Mouse (Mus musculus): ENCODE data around the gene Sec23a. TPM values are rescaled to one million over a fixed set of nuclear protein-coding genes. Genes with fewer than 3 reads are reported as not detected.

Sec23a gene
- total and polyA plus RNA-seq, 2 experiments from 2014 or later = 42.8 to 58.9 TPM

DNA sequence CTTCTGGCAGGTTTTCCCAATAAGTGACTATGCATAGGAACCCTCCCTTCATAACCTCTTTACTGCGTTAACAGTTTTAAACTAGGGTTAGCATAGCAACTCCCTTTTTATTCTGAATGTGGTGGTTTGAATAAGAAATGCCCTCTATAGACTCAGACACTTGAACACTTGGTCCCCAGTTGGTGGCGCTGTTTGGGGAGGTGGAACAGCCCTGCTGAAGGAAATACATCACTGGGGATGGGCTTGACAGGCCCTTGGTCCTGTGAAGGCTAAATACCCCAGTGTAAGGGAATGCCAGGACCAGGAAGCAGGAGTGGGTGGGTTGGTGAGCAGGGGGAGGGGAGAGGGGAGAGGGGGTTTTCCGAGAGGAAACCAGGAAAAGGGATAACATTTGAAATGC, 92.3 kb downstream of the Sec23a start:
- Histone ChIP-seq H3K36me3 (replicated peaks; ENCODE audit: control insufficient read depth, insufficient read depth, low read length) (no peaks in the 10 kb centered on the region), H3K9me3 (replicated peaks; ENCODE audit: control insufficient read depth, low read length) (no peaks in the 10 kb centered on the region), H3K9ac (replicated peaks; ENCODE audit: low read depth, low read length) (no peak overlapping the region), H3K4me2 (ENCODE audit: low read depth, low read length) (no peak overlapping the region), H3K4me1 (ENCODE audit: control insufficient read depth, insufficient read depth) (no peaks in the 10 kb centered on the region), H3K27ac (ENCODE audit: low read depth) (no peak overlapping the region), H3K27me3 (ENCODE audit: control insufficient read depth, insufficient read depth, low read length) (no peaks in the 10 kb centered on the region), H3K4me3 (ENCODE audit: low read depth, low read length) (no peak overlapping the region)
- ATAC-seq (ENCODE audit: insufficient read depth, low read depth) = no peak
- no peak for TF ChIP-seq EP300 (IDR thresholded peaks at IDR 0.05; ENCODE audit: low read depth)
- no peak for TF ChIP-seq CTCF (IDR thresholded peaks at IDR 0.05; ENCODE audit: low read depth)
- no peak for DNase-seq (ENCODE audit: low spot score)
- 61% methylated on average over 3 of the region's 3 CpGs for WGBS

GRCm38 (mm10) chr12:58909826-58910225, 102.0 kb downstream of the Sec23a start:
- H3K9ac ChIP-seq (replicated peaks; ENCODE audit: low read depth, low read length) = no peak overlapping the region
- H3K4me2 ChIP-seq (ENCODE audit: low read depth, low read length) = no peak overlapping the region
- WGBS = 74% methylated on average over 4 of the region's 4 CpGs
- no peak overlapping the region for H3K4me3 ChIP-seq (ENCODE audit: low read depth, low read length)
- no peaks in the 10 kb centered on the region for H3K4me1 ChIP-seq (ENCODE audit: control insufficient read depth, insufficient read depth)
- H3K9me3 ChIP-seq (replicated peaks; ENCODE audit: control insufficient read depth, low read length) = no peaks in the 10 kb centered on the region
- ATAC-seq (ENCODE audit: insufficient read depth, low read depth) = no peak
- H3K27me3 ChIP-seq (ENCODE audit: control insufficient read depth, insufficient read depth, low read length) = no peaks in the 10 kb centered on the region
- TF ChIP-seq CTCF (IDR thresholded peaks at IDR 0.05; ENCODE audit: low read depth) (no peak), EP300 (IDR thresholded peaks at IDR 0.05; ENCODE audit: low read depth) (no peak)
- no peaks in the 10 kb centered on the region for H3K36me3 ChIP-seq (replicated peaks; ENCODE audit: control insufficient read depth, insufficient read depth, low read length)
- no peak for DNase-seq (ENCODE audit: low spot score)
- no peak overlapping the region for H3K27ac ChIP-seq (ENCODE audit: low read depth)

Other genes starting within 250 kb of the Sec23a start
- 3.7 and 4.7 TPM in 2 replicates for gene Gemin2, start 1.4 kb upstream of the Sec23a start, total RNA-seq (2014; rRNA removed; ENCODE audit: low replicate concordance)
- 16.0 and 16.3 TPM in 2 replicates for gene Gemin2, start 1.4 kb upstream of the Sec23a start, polyA plus RNA-seq (2015; fragmentation: Nextera tagmentation; extraction: Ambion mirVana)
- 23.2 and 57.8 TPM in 2 replicates for gene Trappc6b, start 49.5 kb upstream of the Sec23a start, total RNA-seq (2014; rRNA removed; ENCODE audit: low replicate concordance)
- gene Trappc6b, start 49.5 kb upstream of the Sec23a start, polyA plus RNA-seq (2015; fragmentation: Nextera tagmentation; extraction: Ambion mirVana) = 95.4 and 96.6 TPM in 2 replicates
- 6.7 and 11.8 TPM in 2 replicates for gene Pnn, start 54.9 kb upstream of the Sec23a start, total RNA-seq (2014; rRNA removed; ENCODE audit: low replicate concordance)
- gene Pnn, start 54.9 kb upstream of the Sec23a start, polyA plus RNA-seq (2015; fragmentation: Nextera tagmentation; extraction: Ambion mirVana) = 36.6 and 41.3 TPM in 2 replicates
- 25.4 and 32.3 TPM in 2 replicates for gene Mia2, start 83.8 kb upstream of the Sec23a start, total RNA-seq (2014; rRNA removed; ENCODE audit: low replicate concordance)
- 43.6 and 43.8 TPM in 2 replicates for gene Mia2, start 83.8 kb upstream of the Sec23a start, polyA plus RNA-seq (2015; fragmentation: Nextera tagmentation; extraction: Ambion mirVana)
- 9.7 and 22.3 TPM in 2 replicates for gene Fbxo33, start 207.7 kb upstream of the Sec23a start, total RNA-seq (2014; rRNA removed; ENCODE audit: low replicate concordance)
- 3.6 and 5.5 TPM in 2 replicates for gene Fbxo33, start 207.7 kb upstream of the Sec23a start, polyA plus RNA-seq (2015; fragmentation: Nextera tagmentation; extraction: Ambion mirVana)